Mouse (Mus musculus) subcutaneous adipose tissue, adult 2 months (tissue): Measurements from ENCODE around the gene Sacs. TPM values are rescaled to one million over a fixed set of nuclear protein-coding genes. Genes with fewer than 3 reads are reported as not detected.

Experiments
- polyA plus RNA-seq: library from polyadenylated mRNA; depleted of rRNA; stranded (reverse); fragments of >200 nt; gene quantifications from 2 replicates; pipeline ENCODE4 v1.2.3, GENCODE M21; 2012; ENCODE audit warnings: low replicate concordance; rRNA removed

The Sacs gene
- polyA plus RNA-seq = 0.69 and 1.9 TPM in 2 replicates

DNA sequence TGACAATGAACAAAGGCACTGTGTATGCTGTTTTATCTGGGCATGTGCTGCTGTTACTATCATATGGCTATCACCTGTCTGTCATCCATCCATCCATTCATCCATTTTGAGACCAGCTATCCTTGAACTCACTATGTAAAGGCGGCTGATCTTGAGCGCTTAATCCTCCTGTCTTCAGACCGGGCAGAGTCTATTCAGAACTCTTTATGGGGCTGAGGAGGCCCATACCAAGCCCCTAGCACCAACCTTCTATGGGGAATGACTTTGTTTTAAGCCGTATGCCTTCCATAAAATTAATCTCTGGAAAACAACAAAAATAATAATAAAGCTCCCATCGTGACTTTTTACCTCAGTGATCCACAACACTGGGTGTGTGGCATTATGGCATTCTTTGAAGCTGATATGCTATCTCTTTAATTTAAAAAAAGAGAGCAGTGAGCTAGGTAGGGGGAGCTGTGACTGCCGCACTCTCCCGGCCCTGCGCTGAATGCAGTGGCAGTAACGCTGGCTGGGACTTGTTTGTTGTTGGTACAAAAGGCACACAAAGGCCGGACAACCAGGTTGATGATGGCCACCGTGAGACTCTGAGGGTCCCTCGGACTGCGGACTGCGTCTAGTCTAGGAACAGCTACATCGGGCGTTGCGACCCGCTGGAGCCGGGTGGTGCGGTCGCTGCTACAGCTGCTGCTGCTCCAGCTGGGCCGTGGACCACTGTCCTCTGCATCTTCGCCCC is at the start of gene Sacs:
Sacs (plus strand) TSS at position 464 of the 733 bp plus-strand sequence.

DNA sequence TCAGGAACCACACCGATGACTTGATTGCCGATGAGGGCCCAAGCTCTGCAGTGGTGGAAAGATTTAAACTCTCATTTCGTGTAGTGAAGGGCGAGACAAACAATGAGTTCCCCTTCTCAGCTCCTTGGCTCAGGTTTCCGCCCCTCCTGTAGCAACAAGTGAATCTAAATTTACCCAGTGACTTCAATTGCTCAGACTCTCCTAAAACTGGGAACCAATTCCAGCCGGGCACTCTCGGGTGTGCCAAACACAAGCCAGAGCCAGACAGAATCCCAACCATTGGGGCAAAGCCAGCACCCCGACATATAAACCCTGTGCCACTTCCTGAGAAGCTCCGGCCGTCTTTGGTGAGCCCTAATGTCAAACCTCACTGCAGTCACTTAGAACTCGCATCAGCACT is 120.1 kb downstream of the Sacs start, which contains the start of gene Sgcg:
Sgcg (minus strand) TSS at position 139 of the 400 bp plus-strand sequence.

Other genes with a start within 250 kb of the Sacs start
- 1.6 and 50.8 TPM in 2 replicates for gene Tnfrsf19, start 92.0 kb upstream of the Sacs start, polyA plus RNA-seq
- 0.43 and 2.7 TPM in 2 replicates for gene Sgcg, start 120.0 kb downstream of the Sacs start, polyA plus RNA-seq
- gene Arl11, start 171.3 kb downstream of the Sacs start, polyA plus RNA-seq = 3.2 and 5.1 TPM in 2 replicates
- 3.1 and 3.2 TPM in 2 replicates for gene Ebpl, start 222.0 kb downstream of the Sacs start, polyA plus RNA-seq